Mouse (Mus musculus) megakaryocyte, embryonic 14.5 days (primary cell): ENCODE data around the gene Uqcrfs1. TPM values are rescaled to one million over a fixed set of nuclear protein-coding genes. Genes with fewer than 3 reads are reported as not detected.

Experiments
- H3K27me3 ChIP-seq: replicated peaks from 2 replicates; pipeline ENCODE3; 2012; ENCODE audit warnings: inconsistent platforms
- H3K36me3 ChIP-seq: replicated peaks from 2 replicates; pipeline ENCODE3; 2012; ENCODE audit warnings: low read length, inconsistent platforms, mixed read lengths
- H3K4me1 ChIP-seq: 2 replicates; pipeline ENCODE4 v1.6.1; 2012; ENCODE audit warnings: inconsistent platforms
- H3K4me3 ChIP-seq: replicated peaks from 2 replicates; pipeline ENCODE3; 2012; ENCODE audit warnings: moderate library complexity, mild to moderate bottlenecking, inconsistent platforms
- H3K9me3 ChIP-seq: 2 replicates; pipeline ENCODE4 v1.6.1; 2012; ENCODE audit warnings: inconsistent platforms
- FLI1 ChIP-seq: IDR thresholded peaks from 2 replicates; pipeline ENCODE4 v1.6.1; 2012; ENCODE audit warnings: low read length, inconsistent platforms, mixed read lengths
- GATA1 ChIP-seq: IDR thresholded peaks from 3 replicates; pipeline ENCODE4 v1.6.1; 2012; ENCODE audit warnings: mixed read lengths, low read length, inconsistent platforms, borderline replicate concordance
- polyA plus RNA-seq: library from polyadenylated mRNA; stranded (reverse); fragments of >175 nt; gene quantifications from 2 replicates; pipeline ENCODE4 v1.2.3, GENCODE M21; 2012; ENCODE audit warnings: low replicate concordance; ENCODE audit not compliant: insufficient read depth

Uqcrfs1 gene
- polyA plus RNA-seq, 1 experiment, result 69.2 TPM

DNA sequence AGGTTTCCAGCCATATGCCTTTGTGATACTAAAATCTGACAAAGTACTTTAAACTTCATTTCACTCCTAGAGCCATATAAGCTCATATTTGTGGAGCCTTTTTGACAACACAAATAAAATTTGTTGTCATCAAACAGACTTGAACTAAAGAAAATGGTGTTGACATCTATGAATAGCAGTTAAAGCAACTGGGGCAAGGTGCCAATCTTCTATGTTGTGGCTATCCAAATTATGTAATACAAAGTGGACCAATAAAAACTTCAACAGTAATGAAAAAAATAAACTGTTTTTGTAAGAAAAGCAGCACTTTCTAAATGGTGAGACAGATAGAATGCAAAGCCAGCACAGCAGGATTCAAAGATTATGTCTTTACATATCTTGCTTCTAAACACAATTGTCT, 27.0 kb downstream of the Uqcrfs1 start:
- no peak overlapping the region for H3K4me3 ChIP-seq
- TF ChIP-seq FLI1 (no peak), GATA1 (no peak)
- no peaks in the 10 kb centered on the region for H3K4me1 ChIP-seq

DNA sequence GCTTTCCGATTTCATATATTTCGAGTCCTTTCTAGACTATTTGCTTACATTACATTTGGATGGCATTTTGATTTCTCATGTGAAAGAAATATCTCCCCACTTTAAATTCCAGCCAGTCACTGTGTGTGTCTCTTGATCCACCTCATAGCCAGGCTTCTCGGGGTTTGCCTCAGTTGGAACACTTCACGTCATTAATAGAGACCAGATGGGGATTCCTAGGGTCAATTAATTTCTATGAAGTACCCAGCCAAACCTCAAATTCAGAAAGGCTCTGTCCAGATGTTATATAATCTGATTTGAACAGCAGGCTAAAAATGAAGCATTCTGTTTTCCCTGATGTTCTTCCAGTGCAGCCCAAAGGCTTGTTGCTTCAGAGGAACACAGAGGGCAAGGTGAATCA, 37.5 kb downstream of the Uqcrfs1 start:
- H3K36me3 ChIP-seq, result no peaks in the 10 kb centered on the region
- TF ChIP-seq FLI1, result no peak
- TF ChIP-seq GATA1, result no peak
- H3K4me3 ChIP-seq, result no peak overlapping the region
- no peaks in the 10 kb centered on the region for H3K4me1 ChIP-seq
- H3K9me3 ChIP-seq, result no peaks in the 10 kb centered on the region
- H3K27me3 ChIP-seq, result peaks cover 3% of the 10 kb centered on the region

More for the DNA sequence above, 27.0 kb downstream of the Uqcrfs1 start:
- Histone ChIP-seq H3K9me3 (peaks cover 6% of the 10 kb centered on the region), H3K36me3 (no peaks in the 10 kb centered on the region), H3K27me3 (no peaks in the 10 kb centered on the region)

GRCm38 (mm10) chr13:30501860-30502395, 43.2 kb downstream of the Uqcrfs1 start:
- H3K27me3 ChIP-seq, result peaks cover 3% of the 10 kb centered on the region
- no peaks in the 10 kb centered on the region for H3K36me3 ChIP-seq
- H3K4me1 ChIP-seq, result peaks cover 8% of the 10 kb centered on the region
- H3K9me3 ChIP-seq, result no peaks in the 10 kb centered on the region
- H3K4me3 ChIP-seq, result peak overlapping the region; percentile 42
- TF ChIP-seq FLI1, result no peak

Other genes with a start within 250 kb of the Uqcrfs1 start
- not detected in 2 replicates for gene Agtr1a, start 208.9 kb downstream of the Uqcrfs1 start, polyA plus RNA-seq
- gene Dusp22, start 114.6 kb upstream of the Uqcrfs1 start, polyA plus RNA-seq, result 1.2 TPM in 1 of 2 replicates, not detected in the other
- not detected in 2 replicates for gene Irf4, start 203.9 kb upstream of the Uqcrfs1 start, polyA plus RNA-seq